Mouse (Mus musculus) adrenal gland, postnatal 25 days (tissue): ENCODE measurements around the gene AI182371. TPM values are rescaled to one million over a fixed set of nuclear protein-coding genes. Genes with fewer than 3 reads are reported as not detected.

ENCODE experiments used
- DNase-seq: peaks from one replicate; pipeline ENCODE4 v3.0.0; 2021; ENCODE audit warnings: mixed read lengths
- long read RNA-seq: library from polyadenylated mRNA; stranded (forward); transcript quantifications from one replicate; pipeline ENCODE4 v2.0.0, GENCODE M21; 2021
- total RNA-seq: library from RNA; stranded (reverse); gene quantifications from 2 replicates; pipeline ENCODE4 v1.2.3, GENCODE M21; 2021

AI182371 gene
- total RNA-seq, result 1.0 and 3.5 TPM in 2 replicates
- long read RNA-seq, transcript AI182371-206 (10 exons, 1,680 nt), result major isoform, 69 of 197 reads
- long read RNA-seq, transcript AI182371-207 (10 exons, 1,642 nt), result minor isoform, 55 of 197 reads
- long read RNA-seq, partial matches to known transcripts, result 23 of 197 reads
- long read RNA-seq, other reads (novel, unspliced or antisense), result 45 of 197 reads

GRCm38 (mm10) chr2:35101443-35101842 lies at the start of gene AI182371:
TSS of gene AI182371 (minus strand) at chr2:35101543.
- no peak for DNase-seq

- DNase-seq, result no peak
These were observed 47.5 kb upstream of the AI182371 start for GRCm38 (mm10) chr2:35148806-35149205.

GRCm38 (mm10) chr2:35141673-35142072 lies 40.3 kb upstream of the AI182371 start:
- DNase-seq, result no peak

- DNase-seq, result no peak
These were observed 37.2 kb upstream of the AI182371 start for GRCm38 (mm10) chr2:35138576-35138975.

- no peak for DNase-seq
These were observed 32.5 kb upstream of the AI182371 start for GRCm38 (mm10) chr2:35133891-35134290.

- no peak for DNase-seq
These were observed 31.3 kb upstream of the AI182371 start for GRCm38 (mm10) chr2:35132662-35133055.

- DNase-seq, result peak; percentile 92
These were observed 30.8 kb upstream of the AI182371 start for GRCm38 (mm10) chr2:35131991-35132661.

GRCm38 (mm10) chr2:35131491-35131890 lies 30.1 kb upstream of the AI182371 start:
- DNase-seq, result no peak

- no peak for DNase-seq
These were observed 23.4 kb upstream of the AI182371 start for GRCm38 (mm10) chr2:35124716-35125115.

- no peak for DNase-seq
These were observed 9.2 kb upstream of the AI182371 start for GRCm38 (mm10) chr2:35110521-35110920.

GRCm38 (mm10) chr2:35109924-35110304 lies 8.6 kb upstream of the AI182371 start:
- DNase-seq, result no peak

GRCm38 (mm10) chr2:35109141-35109923 lies 8.0 kb upstream of the AI182371 start, which contains the start of gene Cntrl:
TSS of gene Cntrl (plus strand) at chr2:35109492.
- peak; percentile 96 for DNase-seq

- peak; percentile 4 for DNase-seq
These were observed 7.4 kb upstream of the AI182371 start for GRCm38 (mm10) chr2:35108712-35109111.

GRCm38 (mm10) chr2:35107984-35108635 lies 6.8 kb upstream of the AI182371 start:
- DNase-seq, result no peak

GRCm38 (mm10) chr2:35104843-35105242 lies 3.5 kb upstream of the AI182371 start:
- DNase-seq, result no peak

GRCm38 (mm10) chr2:35103558-35103957 lies 2.2 kb upstream of the AI182371 start:
- no peak for DNase-seq

GRCm38 (mm10) chr2:35102777-35103176 lies 1.4 kb upstream of the AI182371 start:
- no peak for DNase-seq

- no peak for DNase-seq
These were observed 814 bp downstream of the AI182371 start for GRCm38 (mm10) chr2:35100529-35100928.

- DNase-seq, result no peak
These were observed 13.9 kb downstream of the AI182371 start for GRCm38 (mm10) chr2:35087418-35087817.

GRCm38 (mm10) chr2:35079166-35079565 lies 22.2 kb downstream of the AI182371 start:
- DNase-seq, result no peak

GRCm38 (mm10) chr2:35074328-35074727 lies 27.0 kb downstream of the AI182371 start:
- no peak for DNase-seq

- no peak for DNase-seq
These were observed 28.8 kb downstream of the AI182371 start for GRCm38 (mm10) chr2:35072547-35072946.

- no peak for DNase-seq
These were observed 31.1 kb downstream of the AI182371 start for GRCm38 (mm10) chr2:35070275-35070674.
